In genomic region chr7:63590305-63590704, GRCm38 (mm10) we compare ENCODE assay signal across 25 mouse cellular contexts.
A peak's percentile ranks its signal among the peaks of the same experiment; 100 is the strongest.
DNase-seq lines count a peak whose midpoint lies in the region; ATAC-seq and TF ChIP-seq lines count a peak whose summit lies in the region.
"Had no signal": no experiment of that assay in that cellular context is flagged by ENCODE, and none has a peak within 500 bp of the region (broad histone marks: within the 10 kb centered on the region; RNA-seq: fewer than 3 reads in every experiment).

No protein-coding gene starts in this region.

- no peaks in the 10 kb centered on the region for H3K9me3 ChIP-seq in liver, embryonic 12.5 days (replicated peaks)
- H3K9me3 ChIP-seq: hindbrain, embryonic 10.5 days; liver, embryonic 13.5 days; midbrain, embryonic 15.5 days; stomach, embryonic 15.5 days had no signal

- CTCF ChIA-PET in Patski (lab: Charles Lee): no interaction called here

- no peak overlapping the region for H3K9ac ChIP-seq in liver, embryonic 12.5 days
- H3K9ac ChIP-seq: liver, embryonic 13.5 days; midbrain, embryonic 15.5 days; stomach, embryonic 15.5 days had no signal

- DNase-seq in cerebellum, postnatal 10 days: peak; percentile 27 to 43
- no peak for DNase-seq in cerebellum, adult 9-11 months
- no peak for DNase-seq in layer of hippocampus, adult 2 months (ENCODE audit: low spot score in 2 of 2)
- DNase-seq in layer of hippocampus, postnatal 36 days: no peak
- DNase-seq in Patski (ENCODE audit: low read depth, low spot score): no peak
- no peak for DNase-seq in T-cell, adult 2 months (ENCODE audit: low spot score)
- DNase-seq: adrenal gland, adult 8-10 months; cerebellum, adult 11-12 months; cerebellum, postnatal 25 days; heart, postnatal 14 days; kidney, adult 9 months; kidney, postnatal 10 days; left cerebral cortex, postnatal 4 days; liver, embryonic 13.5 days; lung, adult 18-20 months; right cerebral cortex, postnatal 25 days; thymus, postnatal 25 days had no signal

- TF ChIP-seq CTCF in layer of hippocampus, adult 2 months (conservative IDR thresholded peaks at IDR 0.05): peak; percentile 64
- peak; percentile 37 for TF ChIP-seq CTCF in Patski (IDR thresholded peaks at IDR 0.05)

- H3K36me3 ChIP-seq in liver, embryonic 12.5 days: no peaks in the 10 kb centered on the region
- H3K36me3 ChIP-seq: hindbrain, embryonic 10.5 days; liver, embryonic 13.5 days; midbrain, embryonic 15.5 days; stomach, embryonic 15.5 days had no signal

- no peaks in the 10 kb centered on the region for H3K27me3 ChIP-seq in Patski
- H3K27me3 ChIP-seq in liver, embryonic 12.5 days (replicated peaks): no peaks in the 10 kb centered on the region
- H3K27me3 ChIP-seq: liver, embryonic 13.5 days; midbrain, embryonic 15.5 days; stomach, embryonic 15.5 days had no signal

- POLR2A ChIA-PET in Patski (lab: Charles Lee): no interaction called here

- no peaks in the 10 kb centered on the region for H3K4me1 ChIP-seq in liver, embryonic 12.5 days
- H3K4me1 ChIP-seq: hindbrain, embryonic 10.5 days; liver, embryonic 13.5 days; midbrain, embryonic 15.5 days; stomach, embryonic 15.5 days had no signal

- H3K4me2 ChIP-seq in liver, embryonic 12.5 days: no peak overlapping the region
- H3K4me2 ChIP-seq: liver, embryonic 13.5 days; midbrain, embryonic 15.5 days; stomach, embryonic 15.5 days had no signal

- ATAC-seq in Patski: no peak
- no peak for ATAC-seq in liver, embryonic 12.5 days
- ATAC-seq: forebrain, embryonic 14.5 days; hindbrain, embryonic 16.5 days; intestine, embryonic 16.5 days; lung, postnatal 0 days; midbrain, embryonic 15.5 days had no signal

- in situ Hi-C loops in Patski (cut with MboI; ENCODE audit: low pct_unique_long_range_greater_than_20kb): no loop called here

- whole genome bisulfite sequencing in liver, embryonic 12.5 days (ENCODE audit: insufficient replicate concordance): 53% methylated on average over 2 of the region's 2 CpGs

- H3K27ac ChIP-seq in layer of hippocampus, adult 2 months: 0 out of 2 replicates have a peak overlapping the region, but pooled peaks have one; percentile 23
- H3K27ac ChIP-seq in liver, embryonic 12.5 days: no peak overlapping the region
- H3K27ac ChIP-seq: hindbrain, embryonic 10.5 days; liver, embryonic 13.5 days; midbrain, embryonic 15.5 days; stomach, embryonic 15.5 days had no signal

- H3K4me3 ChIP-seq in layer of hippocampus, adult 2 months: no peak overlapping the region
- H3K4me3 ChIP-seq in liver, embryonic 12.5 days: no peak overlapping the region
- H3K4me3 ChIP-seq: hindbrain, embryonic 10.5 days; liver, embryonic 13.5 days; midbrain, embryonic 15.5 days; stomach, embryonic 15.5 days had no signal

Comparison
In these comparisons a context has a peak if more than half of its experiments do, and no peak if none do; other contexts are left out.
1. DNase-seq: peak in cerebellum, postnatal 10 days (2 of 2); none in cerebellum, adult 9-11 months (single experiment), layer of hippocampus, adult 2 months (0 of 2), layer of hippocampus, postnatal 36 days (0 of 2), Patski (single experiment) and T-cell, adult 2 months (single experiment).